Mouse (Mus musculus): ENCODE data around the gene Acyp2. TPM values are rescaled to one million over a fixed set of nuclear protein-coding genes. Genes with fewer than 3 reads are reported as not detected.

Acyp2 gene
- total RNA-seq, 2 experiments from 2014 or later: 1.2 to 4.2 TPM

Other genes starting within 250 kb of the Acyp2 start
- not detected in 2 replicates for gene 4930505A04Rik, start 177.8 kb downstream of the Acyp2 start, total RNA-seq (2015; ENCODE audit: low replicate concordance)
- not detected in 2 replicates for gene 4930505A04Rik, start 177.8 kb downstream of the Acyp2 start, total RNA-seq (2017; ENCODE audit: low replicate concordance)
- 62.5 and 78.6 TPM in 2 replicates for gene Psme4, start 122.1 kb upstream of the Acyp2 start, total RNA-seq (2015; ENCODE audit: low replicate concordance)
- gene Psme4, start 122.1 kb upstream of the Acyp2 start, total RNA-seq (2017; ENCODE audit: low replicate concordance): 41.5 and 89.6 TPM in 2 replicates
- not detected in 2 replicates for gene Gpr75, start 235.8 kb upstream of the Acyp2 start, total RNA-seq (2015; ENCODE audit: low replicate concordance)
- not detected in 2 replicates for gene Gpr75, start 235.8 kb upstream of the Acyp2 start, total RNA-seq (2017; ENCODE audit: low replicate concordance)
- 17.7 and 21.4 TPM in 2 replicates for gene Asb3, start 235.8 kb upstream of the Acyp2 start, total RNA-seq (2015; ENCODE audit: low replicate concordance)
- gene Asb3, start 235.8 kb upstream of the Acyp2 start, total RNA-seq (2017; ENCODE audit: low replicate concordance): 12.3 and 13.1 TPM in 2 replicates

Measured in erythroid progenitor cell, adult 5-6 weeks (primary cell).